Mouse (Mus musculus): Measurements from ENCODE around the gene Gsdmc3. TPM values are rescaled to one million over a fixed set of nuclear protein-coding genes. Genes with fewer than 3 reads are reported as not detected.

The Gsdmc3 gene
- polyA plus RNA-seq, 1 experiment from 2014 or later, result not detected

Other genes starting within 250 kb of the Gsdmc3 start
- not detected in 2 replicates for gene Gsdmc2, start 33.4 kb downstream of the Gsdmc3 start, polyA plus RNA-seq (2016; fragmentation: Nextera tagmentation; extraction: Ambion mirVana)
- gene Gsdmc4, start 33.7 kb upstream of the Gsdmc3 start, polyA plus RNA-seq (2016; fragmentation: Nextera tagmentation; extraction: Ambion mirVana), result not detected in 2 replicates
- 73.2 and 78.1 TPM in 2 replicates for gene Fam49b, start 181.9 kb upstream of the Gsdmc3 start, polyA plus RNA-seq (2016; fragmentation: Nextera tagmentation; extraction: Ambion mirVana)